Mouse (Mus musculus) neural tube, embryonic 12.5 days (tissue): ENCODE measurements at regions not wholly inside any gene's neighbourhood (a gene's known extent, or its start where the extent isn't known, plus 50 kb on each side); places are given as distances from the start of the nearest gene placed in this dataset.

Experiments used
- ATAC-seq: fragments of 200-750 bp; cut with Nextera tagmentation; 2 replicates; pipeline ENCODE4 v1.8.0; 2017; ENCODE audit warnings: low read depth, mild to moderate bottlenecking, moderate TSS enrichment, moderate library complexity; ENCODE audit not compliant: low FRiP score
- H3K27ac ChIP-seq: fragments of 300-500 bp; sonication (generic); 2 replicates; pipeline ENCODE4 v1.5.1; 2016
- H3K27me3 ChIP-seq: fragments of 300-500 bp; sonication (generic); replicated peaks from 2 replicates; pipeline ENCODE4 v1.6.1; 2016; ENCODE audit warnings: mild to moderate bottlenecking
- H3K36me3 ChIP-seq: fragments of 300-500 bp; sonication (generic); 2 replicates; pipeline ENCODE4 v1.6.1; 2016; ENCODE audit warnings: mild to moderate bottlenecking
- H3K4me1 ChIP-seq: fragments of 300-500 bp; sonication (generic); 2 replicates; pipeline ENCODE4 v1.6.1; 2016
- H3K4me2 ChIP-seq: fragments of 300-500 bp; sonication (generic); replicated peaks from 2 replicates; pipeline ENCODE4 v1.6.1; 2016; ENCODE audit warnings: mild to moderate bottlenecking
- H3K4me3 ChIP-seq: fragments of 300-500 bp; sonication (generic); 2 replicates; pipeline ENCODE4 v1.5.1; 2016
- H3K9ac ChIP-seq: fragments of 300-500 bp; sonication (generic); 2 replicates; pipeline ENCODE4 v1.6.1; 2016; ENCODE audit warnings: mild to moderate bottlenecking
- H3K9me3 ChIP-seq: fragments of 300-500 bp; sonication (generic); 2 replicates; pipeline ENCODE4 v1.6.1; 2016; ENCODE audit warnings: mild to moderate bottlenecking
- WGBS: fragments of 180-500 bp; shearing (Covaris S2); methylation state at CpG from one replicate; pipeline ENCODE4 v1.1.7; 2016; 5-methylcytosine and 5-hydroxymethylcytosine counted together

DNA sequence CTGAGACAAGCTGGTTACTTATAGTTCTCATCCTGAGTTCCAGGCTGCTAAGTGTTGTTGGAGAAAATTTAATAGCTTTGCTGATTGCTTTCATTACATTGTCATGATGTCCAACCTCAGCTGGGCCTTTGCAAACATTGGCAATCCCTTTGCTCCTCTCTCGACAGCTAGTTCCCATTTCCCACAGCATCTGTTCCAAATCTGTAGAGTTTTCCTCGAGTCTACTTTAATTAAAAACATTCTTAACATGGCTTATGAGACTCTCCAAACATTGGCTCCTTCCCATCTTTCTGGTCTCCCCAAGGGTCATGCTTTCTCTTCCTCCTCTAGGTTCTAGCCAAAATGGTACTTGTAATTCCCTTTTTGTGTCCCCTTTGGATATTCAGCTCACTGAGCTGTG is 672.6 kb upstream of the Gm8797 start:
- no peak for ATAC-seq
- no peak overlapping the region for H3K4me3 ChIP-seq
- H3K36me3 ChIP-seq, result no peaks in the 10 kb centered on the region
- WGBS, result 71% methylated on average over 2 of the region's 2 CpGs
- H3K27me3 ChIP-seq, result no peaks in the 10 kb centered on the region
- no peaks in the 10 kb centered on the region for H3K4me1 ChIP-seq
- 0 out of 2 replicates have a peak, but pooled peaks cover 6% of the 10 kb centered on the region for H3K9me3 ChIP-seq
- no peak overlapping the region for H3K9ac ChIP-seq
- H3K27ac ChIP-seq, result no peak overlapping the region
- no peak overlapping the region for H3K4me2 ChIP-seq

DNA sequence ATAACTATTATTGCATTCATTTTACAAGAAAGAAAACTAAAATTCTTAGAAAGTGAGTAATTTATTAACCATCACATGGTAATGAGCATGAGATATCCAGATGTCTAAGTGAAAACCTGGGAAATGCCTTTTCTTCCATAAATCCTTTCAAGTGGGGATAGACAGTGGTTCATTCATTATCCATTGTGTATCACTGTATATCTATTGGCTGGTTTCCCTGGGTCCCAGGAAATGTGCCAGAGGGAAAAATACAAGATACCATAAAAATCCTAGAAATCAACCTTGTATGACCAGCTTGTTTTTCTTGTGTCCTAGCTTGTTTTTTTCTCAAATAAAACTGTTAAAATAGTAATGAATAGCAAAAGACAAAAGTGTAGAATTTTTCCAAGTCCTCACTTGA is 663.9 kb upstream of the Gm8797 start:
- H3K27me3 ChIP-seq, result no peaks in the 10 kb centered on the region
- H3K4me2 ChIP-seq, result no peak overlapping the region
- H3K27ac ChIP-seq, result no peak overlapping the region
- ATAC-seq, result no peak
- no peak overlapping the region for H3K9ac ChIP-seq
- H3K36me3 ChIP-seq, result no peaks in the 10 kb centered on the region
- peaks cover 5% of the 10 kb centered on the region; the same call in 1 of the 2 replicates for H3K4me1 ChIP-seq
- no peaks in the 10 kb centered on the region for H3K9me3 ChIP-seq
- H3K4me3 ChIP-seq, result no peak overlapping the region

DNA sequence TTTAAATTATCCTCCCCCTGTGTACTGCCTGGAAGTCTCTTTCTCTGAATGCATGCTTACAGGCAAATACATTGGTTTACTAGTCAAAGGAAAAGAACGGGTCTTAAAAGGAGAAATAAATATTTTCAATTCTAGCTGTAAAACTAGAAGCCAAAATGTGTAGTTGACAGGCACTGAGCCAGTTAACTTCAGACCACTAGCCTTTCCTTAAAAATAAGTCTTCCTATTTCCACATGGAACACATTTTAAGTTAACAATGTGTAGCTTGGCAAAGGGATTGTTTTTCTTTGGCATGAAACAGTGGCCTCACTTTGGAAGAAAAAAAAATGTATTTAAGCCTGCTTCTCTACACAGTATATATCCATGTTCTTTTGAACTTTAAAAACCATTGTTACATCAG is 661.7 kb upstream of the Gm8797 start:
- Histone ChIP-seq H3K27ac (no peak overlapping the region), H3K4me1 (peaks cover 5% of the 10 kb centered on the region; the same call in 1 of the 2 replicates), H3K27me3 (no peaks in the 10 kb centered on the region), H3K4me2 (no peak overlapping the region), H3K4me3 (no peak overlapping the region), H3K36me3 (no peaks in the 10 kb centered on the region), H3K9ac (no peak overlapping the region), H3K9me3 (no peaks in the 10 kb centered on the region)
- ATAC-seq, result no peak
- WGBS, result 68% methylated on average over 1 of the region's 1 CpGs

GRCm38 (mm10) chr3:5089393-5090010 is 661.1 kb upstream of the Gm8797 start:
- Histone ChIP-seq H3K27me3 (no peaks in the 10 kb centered on the region), H3K4me3 (no peak overlapping the region), H3K4me2 (no peak overlapping the region), H3K36me3 (no peaks in the 10 kb centered on the region), H3K4me1 (peaks cover 5% of the 10 kb centered on the region; the same call in 1 of the 2 replicates), H3K27ac (no peak overlapping the region), H3K9ac (no peak overlapping the region), H3K9me3 (no peaks in the 10 kb centered on the region)
- WGBS, result 61% methylated on average over 4 of the region's 4 CpGs
- no peak for ATAC-seq

DNA sequence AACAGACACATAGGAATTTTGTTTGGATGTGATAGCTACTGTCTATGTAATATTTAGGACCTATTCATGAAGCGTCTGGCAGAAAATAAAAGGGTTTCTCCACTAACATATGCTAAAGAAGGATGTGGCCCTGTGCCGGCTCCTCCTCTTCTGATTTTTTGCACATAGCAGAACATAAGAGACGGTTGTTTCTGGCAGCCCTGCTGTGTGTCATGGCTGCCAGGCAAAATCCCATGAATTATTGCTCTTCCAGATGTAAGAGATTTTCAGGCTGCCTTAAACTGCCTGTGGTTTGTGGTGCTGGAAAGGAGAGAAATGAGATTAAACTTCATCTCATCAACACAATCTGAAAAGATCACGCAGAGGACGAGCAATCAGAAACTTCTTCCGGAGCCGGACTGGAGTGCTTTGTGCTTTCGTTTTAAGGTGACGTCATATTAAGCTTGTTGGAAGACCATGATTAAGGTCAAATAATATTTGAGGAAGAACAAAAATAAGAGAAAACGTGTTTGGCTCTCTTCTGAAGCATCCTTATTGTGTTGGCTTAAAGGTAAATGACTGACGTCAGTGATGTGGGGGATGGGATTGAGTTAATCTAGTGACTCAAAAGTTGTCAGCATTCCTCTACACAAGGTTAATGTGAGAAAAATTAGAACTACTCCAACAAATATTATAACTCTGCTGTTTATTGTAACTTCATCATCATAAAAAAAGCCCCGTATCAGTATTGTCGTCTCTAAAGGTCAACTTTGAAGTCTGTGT is 660.3 kb upstream of the Gm8797 start:
- H3K9me3 ChIP-seq, result no peaks in the 10 kb centered on the region
- 63% methylated on average over 13 of the region's 13 CpGs for WGBS
- peaks cover 5% of the 10 kb centered on the region; the same call in 1 of the 2 replicates for H3K4me1 ChIP-seq
- no peaks in the 10 kb centered on the region for H3K36me3 ChIP-seq
- no peak overlapping the region for H3K27ac ChIP-seq
- no peak overlapping the region for H3K9ac ChIP-seq
- H3K27me3 ChIP-seq, result no peaks in the 10 kb centered on the region
- H3K4me3 ChIP-seq, result no peak overlapping the region
- peak; percentile 29; the same call in 1 of the 2 replicates for ATAC-seq
- no peak overlapping the region for H3K4me2 ChIP-seq

GRCm38 (mm10) chr3:5090987-5091386 is 659.6 kb upstream of the Gm8797 start:
- H3K9ac ChIP-seq, result no peak overlapping the region
- H3K9me3 ChIP-seq, result no peaks in the 10 kb centered on the region
- no peak for ATAC-seq
- no peaks in the 10 kb centered on the region for H3K36me3 ChIP-seq
- H3K27ac ChIP-seq, result no peak overlapping the region
- H3K4me1 ChIP-seq, result peaks cover 5% of the 10 kb centered on the region; the same call in 1 of the 2 replicates
- H3K4me3 ChIP-seq, result no peak overlapping the region
- H3K4me2 ChIP-seq, result no peak overlapping the region
- H3K27me3 ChIP-seq, result no peaks in the 10 kb centered on the region
